8 mouse cellular contexts compared by ENCODE assay signal in genomic region chr10:81182336-81183333, GRCm38 (mm10). TPM values are rescaled to one million over a fixed set of nuclear protein-coding genes. Genes with fewer than 3 reads are reported as not detected.
A peak's percentile ranks its signal among the peaks of the same experiment; 100 is the strongest.
DNase-seq lines count a peak whose midpoint lies in the region; ATAC-seq and TF ChIP-seq lines count a peak whose summit lies in the region.

Dapk3 (plus strand) TSS chr10:81183005.

- TF ChIP-seq EP300 in heart, adult 2 months (IDR thresholded peaks at IDR 0.05; ENCODE audit: insufficient read depth, low read depth, low read length) = peak; percentile 94

- WGBS in embryonic facial prominence, embryonic 14.5 days = 5% methylated on average over 50 of the region's 53 CpGs
- WGBS in heart, adult 2 months = 6% methylated on average over 53 of the region's 53 CpGs
- WGBS in limb, embryonic 13.5 days = 3% methylated on average over 53 of the region's 53 CpGs
- WGBS in midbrain, embryonic 16.5 days = 6% methylated on average over 51 of the region's 53 CpGs

- H3K27ac ChIP-seq in embryonic facial prominence, embryonic 14.5 days (replicated peaks; ENCODE audit: low read depth, low read length) = peak within 1 kb of the TSS; percentile 77
- peak within 1 kb of the TSS; percentile 95 for H3K27ac ChIP-seq in heart, adult 2 months
- H3K27ac ChIP-seq in limb, embryonic 13.5 days = peak within 1 kb of the TSS; percentile 66; the same call in 1 of the 2 replicates
- peak within 1 kb of the TSS; percentile 88 for H3K27ac ChIP-seq in midbrain, embryonic 16.5 days (ENCODE audit: low read length)

- TF ChIP-seq POLR2A in heart, adult 2 months (IDR thresholded peaks at IDR 0.05; ENCODE audit: insufficient read depth, low read depth, low read length) = peak; percentile 93

- TF ChIP-seq CTCF in heart, adult 2 months (IDR thresholded peaks at IDR 0.05) = no peak

- ATAC-seq in embryonic facial prominence, embryonic 14.5 days (ENCODE audit: low read depth) = peak; percentile 95
- ATAC-seq in limb, embryonic 13.5 days (ENCODE audit: low FRiP score, low read depth) = peak; percentile 95
- ATAC-seq in midbrain, embryonic 16.5 days = peak; percentile 94

- H3K79me2 ChIP-seq in heart, adult 2 months (replicated peaks; ENCODE audit: control insufficient read depth, insufficient read depth, low read length) = peaks cover 2% of the 10 kb centered on the region; the same call in 1 of the 2 replicates

- H3K4me3 ChIP-seq in embryonic facial prominence, embryonic 14.5 days (ENCODE audit: low read depth, low read length) = peak within 1 kb of the TSS; percentile 56
- H3K4me3 ChIP-seq in heart, adult 2 months = peak within 1 kb of the TSS; percentile 69
- peak within 1 kb of the TSS; percentile 70 for H3K4me3 ChIP-seq in limb, embryonic 13.5 days
- H3K4me3 ChIP-seq in midbrain, embryonic 16.5 days (ENCODE audit: low read depth, low read length) = peak within 1 kb of the TSS; percentile 51

- intact Hi-C loops in heart, adult 2 months (cut with DNase I) = no loop called here

- H3K36me3 ChIP-seq in embryonic facial prominence, embryonic 14.5 days (ENCODE audit: control insufficient read depth, insufficient read depth, low read length) = peaks cover 79% of the 10 kb centered on the region
- H3K36me3 ChIP-seq in heart, adult 2 months (ENCODE audit: control insufficient read depth, insufficient read depth, low read length) = peaks cover 3% of the 10 kb centered on the region; the same call in 1 of the 2 replicates
- H3K36me3 ChIP-seq in limb, embryonic 13.5 days = peaks cover 82% of the 10 kb centered on the region
- peaks cover 49% of the 10 kb centered on the region for H3K36me3 ChIP-seq in midbrain, embryonic 16.5 days (ENCODE audit: control insufficient read depth, insufficient read depth, low read length)

- no peaks in the 10 kb centered on the region; the same call in 1 of the 2 replicates for H3K4me1 ChIP-seq in embryonic facial prominence, embryonic 14.5 days (ENCODE audit: control insufficient read depth, insufficient read depth, low read length)
- H3K4me1 ChIP-seq in heart, adult 2 months (ENCODE audit: control insufficient read depth, insufficient read depth, low read length) = peaks cover 12% of the 10 kb centered on the region
- H3K4me1 ChIP-seq in limb, embryonic 13.5 days = peaks cover 61% of the 10 kb centered on the region
- peaks cover 18% of the 10 kb centered on the region for H3K4me1 ChIP-seq in midbrain, embryonic 16.5 days (ENCODE audit: control insufficient read depth, insufficient read depth, low read length)

- DNase-seq in 3T3-L1 (ENCODE audit: low read depth, low spot score) = peak; percentile 100
- peak; percentile 85 to 91 for DNase-seq in adrenal gland, postnatal 4 days (ENCODE audit: low spot score in 2 of 2)
- DNase-seq in embryonic facial prominence, embryonic 14.5 days (ENCODE audit: low spot score) = peak; percentile 100
- DNase-seq in heart, adult 2 months = peak; percentile 92 to 97
- peak; percentile 98 to 99 for DNase-seq in kidney, adult 8-10 months
- DNase-seq in spleen, postnatal 10 days (ENCODE audit: low spot score in 2 of 2) = peak; percentile 87 to 94

- no peaks in the 10 kb centered on the region for H3K9me3 ChIP-seq in embryonic facial prominence, embryonic 14.5 days (ENCODE audit: control insufficient read depth, low read length)
- H3K9me3 ChIP-seq in limb, embryonic 13.5 days = no peaks in the 10 kb centered on the region
- no peaks in the 10 kb centered on the region for H3K9me3 ChIP-seq in midbrain, embryonic 16.5 days (replicated peaks; ENCODE audit: control insufficient read depth, low read length, poor library complexity, severe bottlenecking)

- peak within 1 kb of the TSS; percentile 66 for H3K4me2 ChIP-seq in embryonic facial prominence, embryonic 14.5 days (ENCODE audit: low read depth, low read length)
- H3K4me2 ChIP-seq in limb, embryonic 13.5 days (replicated peaks) = peak within 1 kb of the TSS; percentile 74
- H3K4me2 ChIP-seq in midbrain, embryonic 16.5 days (ENCODE audit: low read length) = peak within 1 kb of the TSS; percentile 64

- H3K9ac ChIP-seq in embryonic facial prominence, embryonic 14.5 days (ENCODE audit: low read depth, low read length) = peak within 1 kb of the TSS; percentile 75
- peak within 1 kb of the TSS; percentile 79 for H3K9ac ChIP-seq in heart, adult 2 months (ENCODE audit: low read depth, low read length)
- peak within 1 kb of the TSS; percentile 76 for H3K9ac ChIP-seq in limb, embryonic 13.5 days
- H3K9ac ChIP-seq in midbrain, embryonic 16.5 days (ENCODE audit: low read depth, low read length) = peak within 1 kb of the TSS; percentile 72

- no peaks in the 10 kb centered on the region for H3K27me3 ChIP-seq in embryonic facial prominence, embryonic 14.5 days (replicated peaks; ENCODE audit: control insufficient read depth, insufficient read depth, low read length)
- no peaks in the 10 kb centered on the region for H3K27me3 ChIP-seq in heart, adult 2 months (ENCODE audit: control insufficient read depth, insufficient read depth, low read length)
- H3K27me3 ChIP-seq in limb, embryonic 13.5 days = no peaks in the 10 kb centered on the region
- no peaks in the 10 kb centered on the region for H3K27me3 ChIP-seq in midbrain, embryonic 16.5 days (ENCODE audit: control insufficient read depth, insufficient read depth, low read depth, low read length)

RNA-seq across cellular contexts. Expression of gene Dapk3, which starts in this region (rescaled TPM):
- 10 to 100 TPM; 53.4 to 63.6 TPM for total RNA-seq in adrenal gland, postnatal 4 days (2021)
- polyA plus RNA-seq in embryonic facial prominence, embryonic 14.5 days (2014; fragmentation: Nextera tagmentation; extraction: Ambion mirVana) = 53.4 and 58.3 TPM in 2 replicates
- 10 to 100 TPM; 27.8 to 29.0 TPM for total RNA-seq in heart, adult 2 months (2021)
- 30.6 and 35.5 TPM in 2 replicates for polyA plus RNA-seq in heart, adult 2 months (2012; rRNA removed)
- polyA plus RNA-seq in limb, embryonic 13.5 days (2015; fragmentation: Nextera tagmentation; extraction: Ambion mirVana) = 53.4 and 53.7 TPM in 2 replicates
- 52.5 and 58.3 TPM in 2 replicates for polyA plus RNA-seq in midbrain, embryonic 16.5 days (2015; fragmentation: Nextera tagmentation; extraction: Ambion mirVana)

Comparison
In these comparisons a context has a peak if more than half of its experiments do, and no peak if none do; other contexts are left out.
1. Peak in every context shown above with its lines: DNase-seq, ATAC-seq, H3K4me3 ChIP-seq and H3K27ac ChIP-seq.